Mouse (Mus musculus): ENCODE data around the gene Jtb. TPM values are rescaled to one million over a fixed set of nuclear protein-coding genes. Genes with fewer than 3 reads are reported as not detected.

The Jtb gene
- polyA plus RNA-seq, 1 experiment, result 39.9 TPM

GRCm38 (mm10) chr3:90256731-90257530 lies 25.5 kb downstream of the Jtb start:
- TF ChIP-seq TCF3 (IDR thresholded peaks at IDR 0.05; ENCODE audit: insufficient read length, low read depth), result no peak
- no peak for TF ChIP-seq USF1 (IDR thresholded peaks at IDR 0.05; ENCODE audit: low read depth)
- TF ChIP-seq MYOD1 (IDR thresholded peaks at IDR 0.05; ENCODE audit: control insufficient read depth in 1 of 3, insufficient read length in 2 of 3, low read depth in 2 of 3), result no peak
- no peak for TF ChIP-seq POLR2AphosphoS2 (IDR thresholded peaks at IDR 0.05; ENCODE audit: insufficient read length, low read depth)
- TF ChIP-seq CEBPB (IDR thresholded peaks at IDR 0.05; ENCODE audit: insufficient read depth, poor library complexity, severe bottlenecking), result no peak
- TF ChIP-seq SRF (IDR thresholded peaks at IDR 0.05; ENCODE audit: control insufficient read depth, insufficient read length, low read depth), result no peak
- TF ChIP-seq E2F4 (IDR thresholded peaks at IDR 0.05; ENCODE audit: insufficient read depth), result no peak
- TF ChIP-seq MAX (IDR thresholded peaks at IDR 0.05; ENCODE audit: low read depth), result no peak
- no peak for TF ChIP-seq TCF12 (IDR thresholded peaks at IDR 0.05; ENCODE audit: insufficient read depth, poor library complexity, severe bottlenecking)
- TF ChIP-seq REST (IDR thresholded peaks at IDR 0.05; ENCODE audit: insufficient read depth, insufficient read length), result no peak
- no peak for TF ChIP-seq POLR2A (IDR thresholded peaks at IDR 0.05; ENCODE audit: insufficient read length, low read depth)
- no peak for TF ChIP-seq MYOG (IDR thresholded peaks at IDR 0.05; ENCODE audit: control insufficient read depth in 1 of 3, insufficient read depth in 1 of 3, insufficient read length in 2 of 3, low read depth in 2 of 3)
- Histone ChIP-seq H3K27me3 (ENCODE audit: control insufficient read depth, insufficient read depth, insufficient read length) (no peaks in the 10 kb centered on the region), H3K79me2 (ENCODE audit: control insufficient read depth, insufficient read depth) (peaks cover 37% of the 10 kb centered on the region), H3K36me3 (ENCODE audit: control insufficient read depth, insufficient read depth) (peaks cover 32% of the 10 kb centered on the region), H3K4me3 (no peak overlapping the region), H3K4me2 (ENCODE audit: low read depth) (no peak overlapping the region), H3ac (ENCODE audit: control insufficient read depth, insufficient read length) (no peak overlapping the region)

- Histone ChIP-seq H3K36me3 (ENCODE audit: control insufficient read depth, insufficient read depth) (peaks cover 32% of the 10 kb centered on the region), H3ac (ENCODE audit: control insufficient read depth, insufficient read length) (no peak overlapping the region), H3K4me2 (ENCODE audit: low read depth) (no peak overlapping the region), H3K27me3 (ENCODE audit: control insufficient read depth, insufficient read depth, insufficient read length) (no peaks in the 10 kb centered on the region), H3K79me2 (ENCODE audit: control insufficient read depth, insufficient read depth) (peaks cover 37% of the 10 kb centered on the region), H3K4me3 (no peak overlapping the region)
- TF ChIP-seq E2F4 (IDR thresholded peaks at IDR 0.05; ENCODE audit: insufficient read depth) (no peak), POLR2AphosphoS2 (IDR thresholded peaks at IDR 0.05; ENCODE audit: insufficient read length, low read depth) (no peak)
Measured at GRCm38 (mm10) chr3:90258521-90258920, 27.1 kb downstream of the Jtb start.

GRCm38 (mm10) chr3:90263121-90263771 lies 31.8 kb downstream of the Jtb start:
- H3K27me3 ChIP-seq (ENCODE audit: control insufficient read depth, insufficient read depth, insufficient read length), result no peaks in the 10 kb centered on the region
- no peak overlapping the region for H3K4me3 ChIP-seq
- H3K4me2 ChIP-seq (ENCODE audit: low read depth), result no peak overlapping the region
- H3K36me3 ChIP-seq (ENCODE audit: control insufficient read depth, insufficient read depth), result peaks cover 26% of the 10 kb centered on the region
- peaks cover 1% of the 10 kb centered on the region for H3K79me2 ChIP-seq (ENCODE audit: control insufficient read depth, insufficient read depth)
- TF ChIP-seq MAX (IDR thresholded peaks at IDR 0.05; ENCODE audit: low read depth), result no peak
- TF ChIP-seq CEBPB (IDR thresholded peaks at IDR 0.05; ENCODE audit: insufficient read depth, poor library complexity, severe bottlenecking), result no peak
- TF ChIP-seq USF1 (IDR thresholded peaks at IDR 0.05; ENCODE audit: low read depth), result no peak
- TF ChIP-seq MYOG (IDR thresholded peaks at IDR 0.05; ENCODE audit: control insufficient read depth in 1 of 3, insufficient read depth in 1 of 3, insufficient read length in 2 of 3, low read depth in 2 of 3), result no peak
- TF ChIP-seq REST (IDR thresholded peaks at IDR 0.05; ENCODE audit: insufficient read depth, insufficient read length), result no peak
- no peak for TF ChIP-seq TCF12 (IDR thresholded peaks at IDR 0.05; ENCODE audit: insufficient read depth, poor library complexity, severe bottlenecking)
- TF ChIP-seq E2F4 (IDR thresholded peaks at IDR 0.05; ENCODE audit: insufficient read depth), result no peak
- TF ChIP-seq POLR2A (IDR thresholded peaks at IDR 0.05; ENCODE audit: insufficient read length, low read depth), result no peak
- H3ac ChIP-seq (ENCODE audit: control insufficient read depth, insufficient read length), result no peak overlapping the region

- Histone ChIP-seq H3K4me2 (ENCODE audit: low read depth) (peak overlapping the region; percentile 53), H3K79me2 (ENCODE audit: control insufficient read depth, insufficient read depth) (no peaks in the 10 kb centered on the region), H3K27me3 (ENCODE audit: control insufficient read depth, insufficient read depth, insufficient read length) (no peaks in the 10 kb centered on the region), H3ac (ENCODE audit: control insufficient read depth, insufficient read length) (peak overlapping the region; percentile 82), H3K36me3 (ENCODE audit: control insufficient read depth, insufficient read depth) (peaks cover 16% of the 10 kb centered on the region), H3K4me3 (peak overlapping the region; percentile 55)
- no peak for TF ChIP-seq MYOD1 (IDR thresholded peaks at IDR 0.05; ENCODE audit: control insufficient read depth in 1 of 3, insufficient read length in 2 of 3, low read depth in 2 of 3)
- TF ChIP-seq POLR2AphosphoS2 (IDR thresholded peaks at IDR 0.05; ENCODE audit: insufficient read length, low read depth), result no peak
- TF ChIP-seq TCF12 (IDR thresholded peaks at IDR 0.05; ENCODE audit: insufficient read depth, poor library complexity, severe bottlenecking), result no peak
Measured at GRCm38 (mm10) chr3:90264687-90265033, 33.3 kb downstream of the Jtb start.

- Histone ChIP-seq H3ac (ENCODE audit: control insufficient read depth, insufficient read length) (peak within 1 kb of the TSS; percentile 82), H3K4me2 (ENCODE audit: low read depth) (peak within 1 kb of the TSS; percentile 89), H3K36me3 (ENCODE audit: control insufficient read depth, insufficient read depth) (peaks cover 10% of the 10 kb centered on the region), H3K79me2 (ENCODE audit: control insufficient read depth, insufficient read depth) (no peaks in the 10 kb centered on the region), H3K4me3 (peak within 1 kb of the TSS; percentile 55), H3K27me3 (ENCODE audit: control insufficient read depth, insufficient read depth, insufficient read length) (no peaks in the 10 kb centered on the region)
- TF ChIP-seq REST (IDR thresholded peaks at IDR 0.05; ENCODE audit: insufficient read depth, insufficient read length), result no peak
- TF ChIP-seq USF1 (IDR thresholded peaks at IDR 0.05; ENCODE audit: low read depth), result no peak
- TF ChIP-seq CEBPB (IDR thresholded peaks at IDR 0.05; ENCODE audit: insufficient read depth, poor library complexity, severe bottlenecking), result no peak
- peak in 1 of 3 experiments; percentile 54 for TF ChIP-seq MYOG (IDR thresholded peaks at IDR 0.05; ENCODE audit: control insufficient read depth in 1 of 3, insufficient read depth in 1 of 3, insufficient read length in 2 of 3, low read depth in 2 of 3)
- no peak for TF ChIP-seq SRF (IDR thresholded peaks at IDR 0.05; ENCODE audit: control insufficient read depth, insufficient read length, low read depth)
- peak; percentile 74 for TF ChIP-seq POLR2A (IDR thresholded peaks at IDR 0.05; ENCODE audit: insufficient read length, low read depth)
- TF ChIP-seq TCF3 (IDR thresholded peaks at IDR 0.05; ENCODE audit: insufficient read length, low read depth), result no peak
- no peak for TF ChIP-seq MAX (IDR thresholded peaks at IDR 0.05; ENCODE audit: low read depth)
- TF ChIP-seq MYOD1 (IDR thresholded peaks at IDR 0.05; ENCODE audit: control insufficient read depth in 1 of 3, insufficient read length in 2 of 3, low read depth in 2 of 3), result peak in 2 of 3 experiments; percentile 43 to 53
- TF ChIP-seq TCF12 (IDR thresholded peaks at IDR 0.05; ENCODE audit: insufficient read depth, poor library complexity, severe bottlenecking), result no peak
- no peak for TF ChIP-seq POLR2AphosphoS2 (IDR thresholded peaks at IDR 0.05; ENCODE audit: insufficient read length, low read depth)
- TF ChIP-seq E2F4 (IDR thresholded peaks at IDR 0.05; ENCODE audit: insufficient read depth), result no peak
Measured at GRCm38 (mm10) chr3:90265034-90265931, 33.9 kb downstream of the Jtb start, which contains the start of gene Dennd4b. TSS of gene Dennd4b (plus strand) at chr3:90265185.

Measured in myocyte (in vitro differentiated cells).